Mouse (Mus musculus): Measurements from ENCODE around the gene Lsm5.

- TF ChIP-seq MYOD1 (IDR thresholded peaks at IDR 0.05; ENCODE audit: control insufficient read depth in 1 of 3, insufficient read length in 2 of 3, low read depth in 2 of 3) = no peak
- no peak for TF ChIP-seq POLR2A (IDR thresholded peaks at IDR 0.05; ENCODE audit: insufficient read length, low read depth)
- no peak for TF ChIP-seq CEBPB (IDR thresholded peaks at IDR 0.05; ENCODE audit: insufficient read depth, poor library complexity, severe bottlenecking)
- TF ChIP-seq POLR2AphosphoS2 (IDR thresholded peaks at IDR 0.05; ENCODE audit: insufficient read length, low read depth) = no peak
- TF ChIP-seq USF1 (IDR thresholded peaks at IDR 0.05; ENCODE audit: low read depth) = no peak
- TF ChIP-seq TCF12 (IDR thresholded peaks at IDR 0.05; ENCODE audit: insufficient read depth, poor library complexity, severe bottlenecking) = no peak
- no peak for TF ChIP-seq SRF (IDR thresholded peaks at IDR 0.05; ENCODE audit: control insufficient read depth, insufficient read length, low read depth)
- no peak for TF ChIP-seq E2F4 (IDR thresholded peaks at IDR 0.05; ENCODE audit: insufficient read depth)
Measured at GRCm38 (mm10) chr6:56720877-56721276, 16.4 kb upstream of the Lsm5 start.
